Comparison of ENCODE assay signal across 11 mouse cellular contexts in genomic region chr12:106479878-106480194, GRCm38 (mm10).
DNase-seq lines count a peak whose midpoint lies in the region; ATAC-seq and TF ChIP-seq lines count a peak whose summit lies in the region.
"Had no signal": no experiment of that assay in that cellular context is flagged by ENCODE, and none has a peak within 500 bp of the region (broad histone marks: within the 10 kb centered on the region; RNA-seq: fewer than 3 reads in every experiment).

No protein-coding gene starts in this region.

- peaks cover 65% of the 10 kb centered on the region for H3K27me3 ChIP-seq in heart, postnatal 0 days (ENCODE audit: control insufficient read depth, insufficient read depth, low read length)
- peaks cover 68% of the 10 kb centered on the region for H3K27me3 ChIP-seq in embryonic facial prominence, embryonic 13.5 days
- no peaks in the 10 kb centered on the region; the same call in 1 of the 2 replicates for H3K27me3 ChIP-seq in hindbrain, embryonic 16.5 days (replicated peaks; ENCODE audit: control insufficient read depth, insufficient read depth, low read length)
- H3K27me3 ChIP-seq in midbrain, embryonic 13.5 days: peaks cover 12% of the 10 kb centered on the region

- no peak for ATAC-seq in heart, postnatal 0 days (ENCODE audit: insufficient read depth, low read depth)
- no peak for ATAC-seq in embryonic facial prominence, embryonic 13.5 days (ENCODE audit: insufficient number of reproducible peaks, insufficient read depth, low FRiP score, low TSS enrichment, low read depth)
- ATAC-seq in hindbrain, embryonic 16.5 days: no peak
- ATAC-seq in midbrain, embryonic 13.5 days: 0 out of 2 replicates have a peak, but pooled peaks have one; percentile 11
- ATAC-seq: CD4-positive, CD25-positive, alpha-beta regulatory T cell, adult 4 months had no signal

- peak overlapping the region; percentile 48 for H3K4me2 ChIP-seq in heart, postnatal 0 days (ENCODE audit: low read depth, low read length)
- peak overlapping the region; percentile 64 for H3K4me2 ChIP-seq in embryonic facial prominence, embryonic 13.5 days
- H3K4me2 ChIP-seq in hindbrain, embryonic 16.5 days (ENCODE audit: low read length): peak overlapping the region; percentile 61
- H3K4me2 ChIP-seq in midbrain, embryonic 13.5 days (replicated peaks): peak overlapping the region; percentile 59

- no peaks in the 10 kb centered on the region for H3K4me1 ChIP-seq in heart, postnatal 0 days (ENCODE audit: control insufficient read depth, insufficient read depth)
- H3K4me1 ChIP-seq in embryonic facial prominence, embryonic 13.5 days: peaks cover 45% of the 10 kb centered on the region
- H3K4me1 ChIP-seq in hindbrain, embryonic 16.5 days (ENCODE audit: control insufficient read depth, insufficient read depth, low read depth, low read length): peaks cover 11% of the 10 kb centered on the region
- H3K4me1 ChIP-seq in midbrain, embryonic 13.5 days (replicated peaks): peaks cover 68% of the 10 kb centered on the region

- H3K9ac ChIP-seq in heart, postnatal 0 days (replicated peaks; ENCODE audit: low read depth, low read length): no peak overlapping the region
- H3K9ac ChIP-seq in embryonic facial prominence, embryonic 13.5 days: no peak overlapping the region
- H3K9ac ChIP-seq in hindbrain, embryonic 16.5 days (ENCODE audit: low read depth, low read length): peak overlapping the region; percentile 36; the same call in 1 of the 2 replicates
- no peak overlapping the region; the same call in 1 of the 2 replicates for H3K9ac ChIP-seq in midbrain, embryonic 13.5 days (replicated peaks)

- whole genome bisulfite sequencing in heart, postnatal 0 days: 15% methylated on average over 6 of the region's 6 CpGs
- 6% methylated on average over 6 of the region's 6 CpGs for WGBS in embryonic facial prominence, embryonic 13.5 days
- WGBS in hindbrain, embryonic 16.5 days: 5% methylated on average over 6 of the region's 6 CpGs
- 3% methylated on average over 6 of the region's 6 CpGs for WGBS in midbrain, embryonic 13.5 days

- DNase-seq in heart, postnatal 0 days (ENCODE audit: low spot score): no peak
- DNase-seq in heart, postnatal 4 days: no peak
- no peak for DNase-seq in ovary, postnatal 10 days (ENCODE audit: low spot score)
- no peak for DNase-seq in kidney, adult 9 months
- no peak for DNase-seq in gastrocnemius, adult 8-10 months (ENCODE audit: low spot score in 2 of 2)
- DNase-seq: kidney, adult 2 months; spleen, adult 18-20 months had no signal

- H3K4me3 ChIP-seq in heart, postnatal 0 days (ENCODE audit: low read depth, low read length): peak overlapping the region; percentile 30
- H3K4me3 ChIP-seq in embryonic facial prominence, embryonic 13.5 days: peak overlapping the region; percentile 34
- H3K4me3 ChIP-seq in hindbrain, embryonic 16.5 days (ENCODE audit: low read length): peak overlapping the region; percentile 30
- H3K4me3 ChIP-seq in midbrain, embryonic 13.5 days (replicated peaks): peak overlapping the region; percentile 31

- TF ChIP-seq EP300 in heart, postnatal 0 days (IDR thresholded peaks at IDR 0.05; ENCODE audit: low read depth): no peak

- TF ChIP-seq CTCF in heart, postnatal 0 days (IDR thresholded peaks at IDR 0.05; ENCODE audit: low read depth): no peak

- no peaks in the 10 kb centered on the region for H3K9me3 ChIP-seq in heart, postnatal 0 days (replicated peaks; ENCODE audit: control insufficient read depth, low read length)
- no peaks in the 10 kb centered on the region for H3K9me3 ChIP-seq in embryonic facial prominence, embryonic 13.5 days
- H3K9me3 ChIP-seq in hindbrain, embryonic 16.5 days (ENCODE audit: control insufficient read depth, low read length): no peaks in the 10 kb centered on the region
- no peaks in the 10 kb centered on the region for H3K9me3 ChIP-seq in midbrain, embryonic 13.5 days

- no peak overlapping the region for H3K27ac ChIP-seq in heart, postnatal 0 days (ENCODE audit: low read depth)
- no peak overlapping the region for H3K27ac ChIP-seq in embryonic facial prominence, embryonic 13.5 days
- H3K27ac ChIP-seq in hindbrain, embryonic 16.5 days (ENCODE audit: low read depth, low read length): peak overlapping the region; percentile 7; the same call in 1 of the 2 replicates
- H3K27ac ChIP-seq in midbrain, embryonic 13.5 days: peak overlapping the region; percentile 74

- no peaks in the 10 kb centered on the region for H3K36me3 ChIP-seq in heart, postnatal 0 days (replicated peaks; ENCODE audit: control insufficient read depth, insufficient read depth, low read length)
- no peaks in the 10 kb centered on the region for H3K36me3 ChIP-seq in embryonic facial prominence, embryonic 13.5 days
- H3K36me3 ChIP-seq in hindbrain, embryonic 16.5 days (ENCODE audit: control insufficient read depth, insufficient read depth, low read length): no peaks in the 10 kb centered on the region
- H3K36me3 ChIP-seq in midbrain, embryonic 13.5 days: no peaks in the 10 kb centered on the region

Comparison
In these comparisons a context has a peak if more than half of its experiments do, and no peak if none do; other contexts are left out.
1. H3K27ac ChIP-seq: peak in hindbrain, embryonic 16.5 days (single experiment) and midbrain, embryonic 13.5 days (single experiment); none in heart, postnatal 0 days (single experiment) and embryonic facial prominence, embryonic 13.5 days (single experiment).
2. Peak in every context shown above with its lines, with median percentiles within 50 percentile points of each other: H3K4me2 ChIP-seq and H3K4me3 ChIP-seq.